Mouse (Mus musculus): ENCODE measurements at regions not wholly inside any gene's neighbourhood (a gene's known extent, or its start where the extent isn't known, plus 50 kb on each side); places are given as distances from the start of the nearest gene placed in this dataset.

- no peaks in the 10 kb centered on the region for H3K9me3 ChIP-seq (replicated peaks)
- H3K9ac ChIP-seq = no peak overlapping the region
- no peak overlapping the region for H3K4me2 ChIP-seq
- H3K36me3 ChIP-seq (ENCODE audit: poor library complexity, severe bottlenecking) = no peaks in the 10 kb centered on the region
- 95% methylated on average over 1 of the region's 1 CpGs for WGBS
- H3K4me3 ChIP-seq = no peak overlapping the region
- ATAC-seq = no peak
- H3K4me1 ChIP-seq = 0 out of 2 replicates have a peak, but pooled peaks cover 5% of the 10 kb centered on the region
- H3K27ac ChIP-seq = no peak overlapping the region
- no peaks in the 10 kb centered on the region for H3K27me3 ChIP-seq
These were observed 77.2 kb downstream of the Gm10604 start for GRCm38 (mm10) chr4:11903861-11904260.

GRCm38 (mm10) chr4:11903401-11903800 is 77.7 kb downstream of the Gm10604 start:
- 0 out of 2 replicates have a peak, but pooled peaks cover 5% of the 10 kb centered on the region for H3K4me1 ChIP-seq
- no peak overlapping the region for H3K9ac ChIP-seq
- H3K27ac ChIP-seq = no peak overlapping the region
- ATAC-seq = no peak
- no peaks in the 10 kb centered on the region for H3K36me3 ChIP-seq (ENCODE audit: poor library complexity, severe bottlenecking)
- H3K4me2 ChIP-seq = no peak overlapping the region
- no peak overlapping the region for H3K4me3 ChIP-seq
- no peaks in the 10 kb centered on the region for H3K27me3 ChIP-seq
- H3K9me3 ChIP-seq (replicated peaks) = no peaks in the 10 kb centered on the region
- 85% methylated on average over 5 of the region's 5 CpGs for WGBS

- H3K4me2 ChIP-seq = peak overlapping the region; percentile 18; the same call in 1 of the 2 replicates
- ATAC-seq = peak; percentile 75; the same call in 1 of the 2 replicates
- no peak overlapping the region for H3K4me3 ChIP-seq
- no peaks in the 10 kb centered on the region for H3K27me3 ChIP-seq
- no peaks in the 10 kb centered on the region for H3K9me3 ChIP-seq (replicated peaks)
- H3K27ac ChIP-seq = no peak overlapping the region
- H3K36me3 ChIP-seq (ENCODE audit: poor library complexity, severe bottlenecking) = no peaks in the 10 kb centered on the region
- WGBS = 17% methylated on average over 10 of the region's 10 CpGs
- no peak overlapping the region for H3K9ac ChIP-seq
- H3K4me1 ChIP-seq = 0 out of 2 replicates have a peak, but pooled peaks cover 5% of the 10 kb centered on the region
These were observed 81.0 kb downstream of the Gm10604 start for GRCm38 (mm10) chr4:11899979-11900624.

GRCm38 (mm10) chr4:11897231-11897630 is 83.8 kb downstream of the Gm10604 start:
- ATAC-seq = no peak
- no peaks in the 10 kb centered on the region for H3K27me3 ChIP-seq
- no peak overlapping the region for H3K9ac ChIP-seq
- 0 out of 2 replicates have a peak, but pooled peaks cover 5% of the 10 kb centered on the region for H3K4me1 ChIP-seq
- no peaks in the 10 kb centered on the region for H3K9me3 ChIP-seq (replicated peaks)
- no peak overlapping the region for H3K4me2 ChIP-seq
- H3K4me3 ChIP-seq = no peak overlapping the region
- H3K27ac ChIP-seq = no peak overlapping the region
- H3K36me3 ChIP-seq (ENCODE audit: poor library complexity, severe bottlenecking) = no peaks in the 10 kb centered on the region

- H3K4me3 ChIP-seq = no peak overlapping the region
- 0 out of 2 replicates have a peak, but pooled peaks cover 5% of the 10 kb centered on the region for H3K4me1 ChIP-seq
- no peak overlapping the region for H3K4me2 ChIP-seq
- no peak for ATAC-seq
- H3K9ac ChIP-seq = no peak overlapping the region
- WGBS = 86% methylated on average over 6 of the region's 6 CpGs
- no peaks in the 10 kb centered on the region for H3K9me3 ChIP-seq (replicated peaks)
- no peaks in the 10 kb centered on the region for H3K36me3 ChIP-seq (ENCODE audit: poor library complexity, severe bottlenecking)
- no peak overlapping the region for H3K27ac ChIP-seq
- H3K27me3 ChIP-seq = no peaks in the 10 kb centered on the region
These were observed 84.9 kb downstream of the Gm10604 start for GRCm38 (mm10) chr4:11895857-11896825.

GRCm38 (mm10) chr4:11893560-11894205 is 87.4 kb downstream of the Gm10604 start:
- H3K9me3 ChIP-seq (replicated peaks) = no peaks in the 10 kb centered on the region
- H3K27ac ChIP-seq = no peak overlapping the region
- H3K9ac ChIP-seq = no peak overlapping the region
- no peaks in the 10 kb centered on the region for H3K36me3 ChIP-seq (ENCODE audit: poor library complexity, severe bottlenecking)
- no peak overlapping the region for H3K4me3 ChIP-seq
- no peak overlapping the region for H3K4me2 ChIP-seq
- no peaks in the 10 kb centered on the region for H3K27me3 ChIP-seq
- ATAC-seq = no peak
- WGBS = 75% methylated on average over 9 of the region's 9 CpGs
- no peaks in the 10 kb centered on the region; the same call in 1 of the 2 replicates for H3K4me1 ChIP-seq

- Histone ChIP-seq H3K4me1 (peaks cover 7% of the 10 kb centered on the region), H3K27me3 (no peaks in the 10 kb centered on the region), H3K27ac (no peak overlapping the region), H3K4me3 (no peak overlapping the region), H3K36me3 (ENCODE audit: poor library complexity, severe bottlenecking) (no peaks in the 10 kb centered on the region), H3K9ac (no peak overlapping the region), H3K4me2 (no peak overlapping the region), H3K9me3 (replicated peaks) (no peaks in the 10 kb centered on the region)
- ATAC-seq = peak; percentile 60; the same call in 1 of the 2 replicates
- 76% methylated on average over 6 of the region's 6 CpGs for WGBS
These were observed 91.9 kb downstream of the Gm10604 start for GRCm38 (mm10) chr4:11889039-11889600.

- WGBS = 6% methylated on average over 1 of the region's 1 CpGs
- Histone ChIP-seq H3K27ac (no peak overlapping the region), H3K4me3 (no peak overlapping the region), H3K9ac (no peak overlapping the region), H3K36me3 (ENCODE audit: poor library complexity, severe bottlenecking) (no peaks in the 10 kb centered on the region), H3K4me1 (peaks cover 7% of the 10 kb centered on the region), H3K27me3 (no peaks in the 10 kb centered on the region), H3K9me3 (replicated peaks) (no peaks in the 10 kb centered on the region), H3K4me2 (no peak overlapping the region)
- peak; percentile 80 for ATAC-seq
These were observed 93.7 kb downstream of the Gm10604 start for GRCm38 (mm10) chr4:11887377-11887776.

- H3K9me3 ChIP-seq (replicated peaks) = no peaks in the 10 kb centered on the region
- H3K4me3 ChIP-seq = no peak overlapping the region
- H3K9ac ChIP-seq = no peak overlapping the region
- no peaks in the 10 kb centered on the region for H3K36me3 ChIP-seq (ENCODE audit: poor library complexity, severe bottlenecking)
- no peak for ATAC-seq
- H3K27ac ChIP-seq = no peak overlapping the region
- H3K4me1 ChIP-seq = peaks cover 7% of the 10 kb centered on the region
- H3K4me2 ChIP-seq = no peak overlapping the region
- WGBS = 87% methylated on average over 4 of the region's 4 CpGs
- no peaks in the 10 kb centered on the region for H3K27me3 ChIP-seq
These were observed 95.6 kb downstream of the Gm10604 start for GRCm38 (mm10) chr4:11885499-11885898.

GRCm38 (mm10) chr4:11884818-11885217 is 96.2 kb downstream of the Gm10604 start:
- H3K9me3 ChIP-seq (replicated peaks) = no peaks in the 10 kb centered on the region
- peaks cover 7% of the 10 kb centered on the region for H3K4me1 ChIP-seq
- no peak overlapping the region for H3K4me3 ChIP-seq
- no peaks in the 10 kb centered on the region for H3K27me3 ChIP-seq
- H3K36me3 ChIP-seq (ENCODE audit: poor library complexity, severe bottlenecking) = no peaks in the 10 kb centered on the region
- ATAC-seq = no peak
- no peak overlapping the region for H3K4me2 ChIP-seq
- 64% methylated on average over 7 of the region's 7 CpGs for WGBS
- no peak overlapping the region for H3K27ac ChIP-seq
- H3K9ac ChIP-seq = no peak overlapping the region

- 65% methylated on average over 5 of the region's 5 CpGs for WGBS
- no peaks in the 10 kb centered on the region for H3K36me3 ChIP-seq (ENCODE audit: poor library complexity, severe bottlenecking)
- no peaks in the 10 kb centered on the region for H3K9me3 ChIP-seq (replicated peaks)
- no peak for ATAC-seq
- H3K27me3 ChIP-seq = no peaks in the 10 kb centered on the region
- H3K4me1 ChIP-seq = peaks cover 7% of the 10 kb centered on the region
- H3K27ac ChIP-seq = no peak overlapping the region
- no peak overlapping the region for H3K9ac ChIP-seq
- no peak overlapping the region for H3K4me3 ChIP-seq
- no peak overlapping the region for H3K4me2 ChIP-seq
These were observed 97.8 kb downstream of the Gm10604 start for GRCm38 (mm10) chr4:11883295-11883694.
